Mouse (Mus musculus) cerebellum, adult 2 months (tissue): ENCODE data around the gene Dph5.

ENCODE experiments used
- CTCF ChIP-seq: fragments of 200-500 bp; IDR thresholded peaks from 2 replicates; pipeline ENCODE4 v1.5.1; 2011; ENCODE audit warnings: low read depth, mild to moderate bottlenecking, control low read depth, low read length, moderate library complexity, borderline replicate concordance; ENCODE audit not compliant: insufficient read depth
- POLR2A ChIP-seq: fragments of 200-500 bp; IDR thresholded peaks from 2 replicates; pipeline ENCODE4 v1.6.1; 2011; ENCODE audit warnings: low read length, control low read depth, borderline replicate concordance; ENCODE audit not compliant: insufficient read depth

DNA sequence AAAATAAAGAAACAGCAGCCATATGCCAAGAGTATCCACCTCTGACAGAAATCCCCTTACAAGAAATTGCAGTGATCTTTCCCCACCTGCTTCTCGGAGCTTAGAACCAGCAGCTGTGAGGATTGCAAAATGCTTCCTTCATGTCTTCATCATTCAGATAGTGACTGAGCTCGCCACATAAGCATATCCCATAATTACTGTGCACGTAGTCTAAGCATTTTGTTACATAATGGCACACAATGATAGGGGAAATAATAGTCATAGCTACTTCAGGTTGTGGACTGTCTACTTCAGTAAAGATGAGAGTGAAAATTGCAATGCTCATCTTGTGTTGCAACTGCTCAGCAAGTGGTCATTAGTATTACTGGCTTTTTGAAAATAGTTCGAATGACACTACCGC is 41.5 kb upstream of the Dph5 start:
- TF ChIP-seq CTCF: no peak
- TF ChIP-seq POLR2A: no peak
